Mouse (Mus musculus) liver, embryonic 14.5 days (tissue): Measurements from ENCODE around the gene Hectd1. TPM values are rescaled to one million over a fixed set of nuclear protein-coding genes. Genes with fewer than 3 reads are reported as not detected.

ENCODE experiments used
- ATAC-seq: fragments of 200-750 bp; cut with Nextera tagmentation; 2 replicates; pipeline ENCODE4 v1.8.0; 2017; ENCODE audit warnings: moderate number of reproducible peaks, mild to moderate bottlenecking, moderate library complexity; ENCODE audit not compliant: insufficient read depth
- DNase-seq, 3 experiments: peaks; one replicate each; pipeline ENCODE4 v3.0.0-alpha.2; 2012 to 2013; ENCODE audit warnings: low read depth in 3 of 3, low spot score in 3 of 3
- H3K27ac ChIP-seq: fragments of 300-500 bp; sonication (generic); 2 replicates; pipeline ENCODE4 v1.5.1; 2014; ENCODE audit warnings: moderate library complexity, mild to moderate bottlenecking, control low read depth, inconsistent platforms
- H3K27me3 ChIP-seq: fragments of 300-500 bp; sonication (generic); 2 replicates; pipeline ENCODE4 v1.6.1; 2014; ENCODE audit warnings: mild to moderate bottlenecking, low read length, moderate library complexity; ENCODE audit not compliant: control insufficient read depth, insufficient read depth
- H3K36me3 ChIP-seq: fragments of 300-500 bp; sonication (generic); replicated peaks from 2 replicates; pipeline ENCODE4 v1.6.1; 2014; ENCODE audit warnings: low read depth; ENCODE audit not compliant: control insufficient read depth, insufficient read depth
- H3K4me1 ChIP-seq, 2 experiments: fragments of 200-500 bp in 1 of 2; fragments of 300-500 bp in 1 of 2; sonication (generic) in 1 of 2; replicated peaks; 2 replicates each; pipeline ENCODE4 v1.6.1; 2012 to 2014; ENCODE audit warnings: antibody characterized with exemption in 1 of 2, inconsistent platforms in 1 of 2, low read length in 1 of 2; ENCODE audit not compliant: control insufficient read depth in 2 of 2, insufficient read depth in 2 of 2
- H3K4me2 ChIP-seq: fragments of 300-500 bp; sonication (generic); 2 replicates; pipeline ENCODE4 v1.6.1; 2014; ENCODE audit warnings: low read depth, mild to moderate bottlenecking, control low read depth, moderate library complexity
- H3K4me3 ChIP-seq, 2 experiments: fragments of 200-500 bp in 1 of 2; fragments of 300-500 bp in 1 of 2; sonication (generic) in 1 of 2; 2 replicates each; pipeline ENCODE4 v1.5.1; 2012 to 2014; ENCODE audit warnings: low read depth in 2 of 2, low read length in 2 of 2, mild to moderate bottlenecking in 2 of 2, control low read depth in 1 of 2, inconsistent platforms in 1 of 2, moderate library complexity in 1 of 2; ENCODE audit not compliant: insufficient read depth in 1 of 2
- H3K9ac ChIP-seq: fragments of 300-500 bp; sonication (generic); replicated peaks from 2 replicates; pipeline ENCODE4 v1.6.1; 2014; ENCODE audit warnings: mild to moderate bottlenecking, control low read depth, moderate library complexity
- H3K9me3 ChIP-seq: fragments of 300-500 bp; sonication (generic); 2 replicates; pipeline ENCODE4 v1.6.1; 2016; ENCODE audit warnings: low read length, mixed read lengths; ENCODE audit not compliant: control insufficient read depth
- CTCF ChIP-seq: IDR thresholded peaks from 2 replicates; pipeline ENCODE4 v1.5.1; 2016; ENCODE audit warnings: antibody characterized with exemption, low read depth, control low read depth
- EP300 ChIP-seq: IDR thresholded peaks from 2 replicates; pipeline ENCODE4 v1.6.1; 2016; ENCODE audit warnings: antibody characterized with exemption, low read depth
- WGBS: fragments of 180-500 bp; shearing (Covaris S2); extraction: QIAGEN DNeasy Blood & Tissue Kit; methylation state at CpG from one replicate; pipeline ENCODE4 v1.1.7; 2014; ENCODE audit not compliant: insufficient replicate concordance; 5-methylcytosine and 5-hydroxymethylcytosine counted together
- polyA plus RNA-seq, 2 experiments: library from polyadenylated mRNA; depleted of rRNA in 1 of 2; stranded (reverse) in 1 of 2; unstranded in 1 of 2; fragments of >200 nt; fragmentation: Nextera tagmentation in 1 of 2; extraction: Ambion mirVana in 1 of 2; gene quantifications; 2 replicates each; pipeline versions ENCODE4 v1.2.1 to v1.2.3; 2012 to 2014

Hectd1 gene
- polyA plus RNA-seq, 2 experiments, result 22.1 to 22.3 TPM

DNA sequence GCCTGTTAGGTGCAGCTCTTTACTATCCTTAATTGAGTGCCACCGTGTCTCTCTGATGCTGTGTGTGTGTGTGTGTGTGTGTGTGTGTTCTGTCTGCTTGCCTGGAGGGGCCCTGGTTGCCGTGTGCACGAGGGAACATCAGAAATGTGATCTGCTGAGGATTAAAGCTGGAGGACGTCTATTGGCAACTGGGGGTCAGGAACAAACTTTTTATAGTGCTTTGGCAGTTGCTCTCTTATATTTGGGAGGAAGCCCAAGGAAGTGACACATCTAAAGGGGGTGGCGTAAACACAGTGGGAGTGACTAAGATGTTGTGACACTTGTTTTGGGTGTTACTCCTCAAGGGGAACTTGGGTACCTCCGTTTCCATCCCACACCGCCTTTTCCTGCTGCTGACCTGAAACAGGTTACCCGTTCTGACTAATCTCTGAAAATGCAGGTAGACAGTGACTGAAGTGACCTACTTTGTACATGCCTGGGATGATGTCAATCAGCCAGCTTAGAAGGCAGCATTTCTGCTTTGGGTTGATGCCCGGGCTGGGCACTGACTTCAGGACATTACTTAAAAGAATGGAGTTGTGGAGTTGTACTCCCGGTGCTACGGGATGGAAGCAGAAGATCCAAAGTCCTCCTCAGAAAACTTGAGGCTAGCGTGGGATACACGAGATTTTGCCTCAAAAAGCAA is 37.0 kb upstream of the Hectd1 start:
- Histone ChIP-seq H3K4me2 (no peak overlapping the region), H3K9me3 (no peaks in the 10 kb centered on the region), H3K27ac (no peak overlapping the region; the same call in 1 of the 2 replicates), H3K4me1 (peaks cover 16 to 23% of the 10 kb centered on the region in 2 experiments), H3K36me3 (no peaks in the 10 kb centered on the region), H3K4me3 (no peak overlapping the region), H3K9ac (no peak overlapping the region), H3K27me3 (no peaks in the 10 kb centered on the region)
- no peak for TF ChIP-seq CTCF
- no peak for TF ChIP-seq EP300
- WGBS, result 59% methylated on average over 13 of the region's 13 CpGs
- DNase-seq (no peak), ATAC-seq (peak; percentile 26; the same call in 1 of the 2 replicates)

DNA sequence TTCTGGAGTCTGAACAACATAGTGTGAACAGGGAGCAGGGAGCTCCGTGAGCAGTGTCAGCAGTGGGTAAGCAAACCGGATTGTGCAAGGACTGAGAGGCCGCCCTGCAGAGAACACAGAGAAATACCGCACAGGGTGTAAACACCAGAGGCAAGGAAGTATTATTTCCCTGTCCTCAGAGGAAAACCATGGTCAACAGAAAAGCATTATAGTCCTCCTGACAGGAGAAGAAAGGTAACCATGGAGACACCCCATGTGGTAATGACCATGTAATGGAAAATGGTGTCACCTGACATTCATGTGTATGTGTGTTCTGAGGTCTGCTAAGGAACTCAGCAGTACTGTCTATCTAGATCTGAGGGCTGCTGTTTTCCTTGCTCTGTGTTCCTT is 36.4 kb upstream of the Hectd1 start:
- Histone ChIP-seq H3K4me2 (no peak overlapping the region; the same call in 1 of the 2 replicates), H3K36me3 (no peaks in the 10 kb centered on the region), H3K27ac (no peak overlapping the region; the same call in 1 of the 2 replicates), H3K9me3 (no peaks in the 10 kb centered on the region), H3K9ac (no peak overlapping the region), H3K4me1 (peaks cover 12 to 20% of the 10 kb centered on the region in 2 experiments), H3K27me3 (no peaks in the 10 kb centered on the region), H3K4me3 (no peak overlapping the region)
- TF ChIP-seq CTCF, result no peak
- TF ChIP-seq EP300, result no peak
- 38% methylated on average over 4 of the region's 4 CpGs for WGBS
- peak; percentile 56; the same call in 1 of the 2 replicates for ATAC-seq
- DNase-seq, result no peak

GRCm38 (mm10) chr12:51865061-51865789 is 35.9 kb upstream of the Hectd1 start:
- Histone ChIP-seq H3K4me1 (peaks cover 12 to 21% of the 10 kb centered on the region in 2 experiments), H3K9ac (no peak overlapping the region), H3K4me3 (no peak overlapping the region), H3K4me2 (no peak overlapping the region; the same call in 1 of the 2 replicates), H3K27ac (no peak overlapping the region; the same call in 1 of the 2 replicates), H3K9me3 (no peaks in the 10 kb centered on the region), H3K36me3 (no peaks in the 10 kb centered on the region), H3K27me3 (no peaks in the 10 kb centered on the region)
- no peak for TF ChIP-seq EP300
- TF ChIP-seq CTCF, result no peak
- no peak for DNase-seq
- WGBS, result 54% methylated on average over 9 of the region's 9 CpGs
- ATAC-seq, result peak; percentile 20; the same call in 1 of the 2 replicates

DNA sequence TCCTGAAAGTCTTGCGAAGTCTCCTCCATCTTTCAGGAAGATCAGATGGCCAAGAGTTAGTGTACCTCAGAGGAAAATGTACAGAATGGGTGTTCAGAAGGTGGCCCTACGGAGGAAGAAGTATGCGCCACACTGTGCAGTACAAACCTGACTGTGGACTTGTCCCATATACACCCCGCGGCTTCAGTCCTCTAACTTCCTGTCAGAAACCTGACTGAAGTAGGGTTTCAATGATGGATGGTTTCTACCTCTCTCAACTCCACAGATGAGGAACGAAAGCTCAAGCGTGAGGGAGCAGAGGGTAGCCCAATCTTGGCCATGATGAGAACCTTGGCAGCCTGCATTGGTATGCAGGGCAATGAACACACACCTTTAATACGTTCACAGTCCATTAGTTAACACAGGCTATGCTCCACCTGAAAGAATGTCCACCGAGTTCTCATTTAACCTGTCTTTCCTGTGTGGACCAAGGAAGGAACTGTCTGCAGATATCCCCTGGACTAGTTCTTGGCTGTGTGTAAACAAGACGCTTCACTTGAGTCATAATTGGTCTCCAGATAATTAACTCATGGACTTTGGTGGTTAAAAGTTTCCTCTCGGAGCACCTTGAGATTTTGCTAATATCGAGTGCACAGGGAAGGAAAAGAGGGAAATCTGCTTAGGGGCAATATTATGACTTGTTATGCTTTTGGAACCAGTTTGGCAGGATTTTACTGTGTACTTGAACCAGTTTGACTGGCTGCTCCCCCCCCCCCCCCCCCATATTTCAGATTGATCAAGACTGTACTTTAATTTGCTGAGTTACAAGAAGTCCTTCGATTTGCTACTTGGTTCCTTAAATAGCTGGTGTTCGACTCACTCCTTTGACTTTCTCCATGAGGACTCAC is 34.0 kb upstream of the Hectd1 start:
- H3K9me3 ChIP-seq, result no peaks in the 10 kb centered on the region
- ATAC-seq, result no peak
- no peak overlapping the region for H3K27ac ChIP-seq
- H3K4me2 ChIP-seq, result no peak overlapping the region
- no peak for DNase-seq
- 73% methylated on average over 14 of the region's 14 CpGs for WGBS
- peaks cover 17 to 27% of the 10 kb centered on the region in 2 experiments for H3K4me1 ChIP-seq
- H3K27me3 ChIP-seq, result no peaks in the 10 kb centered on the region
- no peak for TF ChIP-seq CTCF
- no peak for TF ChIP-seq EP300
- H3K36me3 ChIP-seq, result no peaks in the 10 kb centered on the region
- H3K9ac ChIP-seq, result no peak overlapping the region
- no peak overlapping the region for H3K4me3 ChIP-seq
